Mouse (Mus musculus): ENCODE measurements around the gene Cd3eap.
A peak's percentile ranks its signal among the peaks of the same experiment; 100 is the strongest.

The Cd3eap gene

GRCm38 (mm10) chr7:19361720-19362119 is 2.4 kb upstream of the Cd3eap start:
- peak; percentile 92 for DNase-seq (ENCODE audit: low read depth, low spot score)

- peak; percentile 79 for DNase-seq (ENCODE audit: low read depth, low spot score)
Measured at GRCm38 (mm10) chr7:19360944-19361343, 1.7 kb upstream of the Cd3eap start.

GRCm38 (mm10) chr7:19359892-19360641 is 784 bp upstream of the Cd3eap start:
- no peak for DNase-seq (ENCODE audit: low read depth, low spot score)

DNA sequence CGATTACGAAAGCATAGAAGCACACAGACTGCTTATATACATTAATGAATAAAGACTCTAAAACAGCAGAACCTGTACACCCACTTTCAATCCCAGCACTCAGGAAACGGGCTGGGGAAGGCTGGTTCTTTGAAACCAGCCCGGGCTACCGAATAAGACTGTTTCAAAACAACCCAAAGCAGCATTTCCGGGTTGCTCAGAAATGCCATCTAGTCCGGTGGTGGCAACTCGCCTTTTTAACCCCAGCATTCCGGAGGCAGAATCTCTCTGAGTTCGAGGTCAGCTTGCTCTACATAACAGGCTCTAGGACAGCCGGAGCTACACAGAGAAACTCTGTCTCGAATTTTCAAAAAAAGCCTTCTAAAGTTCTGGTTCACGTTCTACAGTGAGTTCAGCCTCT is 649 bp downstream of the Cd3eap start:
- peak; percentile 32 for DNase-seq (ENCODE audit: low read depth, low spot score)

DNA sequence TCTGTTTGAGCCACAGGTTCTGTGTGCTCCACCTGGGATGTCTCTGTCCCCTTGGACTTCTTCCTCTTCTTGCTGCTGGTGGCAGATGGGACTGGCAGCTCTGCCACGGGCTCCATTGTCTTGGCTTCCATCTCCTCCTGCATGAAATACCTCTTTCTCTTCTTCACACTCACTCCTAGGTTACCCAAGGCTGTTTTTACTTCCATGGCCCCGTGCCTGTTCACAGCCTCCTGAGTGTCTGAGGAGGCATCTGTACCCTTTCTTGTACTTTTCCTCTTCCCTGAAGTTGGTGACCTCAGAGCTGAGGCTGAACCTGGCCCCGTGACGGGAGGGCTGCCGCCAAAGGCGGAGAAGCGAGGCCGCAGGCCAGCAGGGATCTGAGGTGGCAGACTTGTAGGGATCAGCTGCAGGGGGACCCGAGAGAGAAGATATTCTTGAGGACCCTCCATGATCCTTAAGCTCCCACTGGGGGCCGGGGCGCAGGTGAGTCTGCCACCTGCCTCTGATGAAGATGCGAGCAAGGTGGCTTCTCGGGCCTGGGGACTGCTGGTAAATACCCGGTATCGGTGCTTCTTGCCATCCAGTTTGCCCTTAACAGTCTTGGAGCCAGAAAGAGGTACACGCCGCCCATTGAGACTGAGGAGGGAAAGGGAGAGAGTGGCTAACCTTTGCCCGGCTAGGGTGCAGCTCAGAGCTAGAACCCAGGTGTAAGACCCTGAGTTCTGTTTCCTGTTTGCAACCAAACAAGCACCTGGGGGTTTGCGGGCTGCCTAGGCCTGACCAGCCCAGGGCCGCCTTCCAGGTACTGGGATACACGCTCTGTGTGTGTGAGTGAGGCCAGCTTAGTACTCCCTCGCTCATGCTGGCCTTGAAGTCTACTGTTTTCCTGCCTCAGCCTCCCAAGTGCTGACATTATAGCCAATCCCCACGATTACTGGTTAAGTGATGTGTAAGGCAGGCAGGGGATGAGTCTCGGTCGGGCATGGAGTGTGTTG is 1.6 kb downstream of the Cd3eap start:
- no peak for DNase-seq (ENCODE audit: low read depth, low spot score)

DNA sequence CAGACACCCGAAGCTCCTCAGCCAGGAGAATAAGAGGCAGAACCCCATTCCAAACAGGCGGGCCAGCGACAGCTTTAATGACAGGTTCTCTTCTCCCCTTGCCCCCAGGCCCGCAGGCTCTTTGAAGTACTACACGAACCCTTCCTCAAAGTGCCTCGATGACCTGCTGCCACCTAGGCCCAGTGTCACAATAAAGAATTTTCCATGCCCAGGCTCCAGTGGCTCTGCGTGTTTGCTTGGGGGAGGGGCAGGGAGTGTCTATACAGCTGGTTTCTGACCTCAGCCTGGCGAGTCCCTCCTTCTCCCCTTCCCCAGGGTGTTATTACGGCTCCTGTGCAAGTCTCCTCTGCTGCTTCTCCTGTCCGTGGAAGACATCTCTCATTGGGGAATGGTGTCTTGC is 3.0 kb downstream of the Cd3eap start:
- no peak for DNase-seq (ENCODE audit: low read depth, low spot score)

DNA sequence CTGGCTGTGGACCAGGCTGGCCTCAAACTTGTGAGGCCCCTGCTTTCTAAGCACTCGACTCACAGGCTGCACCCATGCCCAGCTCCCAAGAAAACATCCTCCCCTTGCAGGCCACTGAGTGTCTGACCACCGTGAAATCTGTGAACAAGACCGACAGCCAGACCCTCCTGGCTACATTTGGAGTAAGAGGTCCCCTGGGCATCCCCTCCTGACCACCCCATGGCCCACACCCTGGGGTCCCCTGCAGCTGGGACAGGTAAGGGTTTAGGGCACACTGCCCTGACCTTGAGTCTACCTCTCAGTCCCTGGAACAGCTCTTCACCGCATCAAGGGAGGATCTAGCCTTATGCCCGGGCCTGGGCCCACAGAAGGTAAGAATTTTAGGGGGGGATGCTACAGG is 4.3 kb downstream of the Cd3eap start:
- no peak for DNase-seq (ENCODE audit: low read depth, low spot score)

GRCm38 (mm10) chr7:19350221-19350620 is 9.1 kb downstream of the Cd3eap start:
- DNase-seq (ENCODE audit: low read depth, low spot score), result no peak

DNA sequence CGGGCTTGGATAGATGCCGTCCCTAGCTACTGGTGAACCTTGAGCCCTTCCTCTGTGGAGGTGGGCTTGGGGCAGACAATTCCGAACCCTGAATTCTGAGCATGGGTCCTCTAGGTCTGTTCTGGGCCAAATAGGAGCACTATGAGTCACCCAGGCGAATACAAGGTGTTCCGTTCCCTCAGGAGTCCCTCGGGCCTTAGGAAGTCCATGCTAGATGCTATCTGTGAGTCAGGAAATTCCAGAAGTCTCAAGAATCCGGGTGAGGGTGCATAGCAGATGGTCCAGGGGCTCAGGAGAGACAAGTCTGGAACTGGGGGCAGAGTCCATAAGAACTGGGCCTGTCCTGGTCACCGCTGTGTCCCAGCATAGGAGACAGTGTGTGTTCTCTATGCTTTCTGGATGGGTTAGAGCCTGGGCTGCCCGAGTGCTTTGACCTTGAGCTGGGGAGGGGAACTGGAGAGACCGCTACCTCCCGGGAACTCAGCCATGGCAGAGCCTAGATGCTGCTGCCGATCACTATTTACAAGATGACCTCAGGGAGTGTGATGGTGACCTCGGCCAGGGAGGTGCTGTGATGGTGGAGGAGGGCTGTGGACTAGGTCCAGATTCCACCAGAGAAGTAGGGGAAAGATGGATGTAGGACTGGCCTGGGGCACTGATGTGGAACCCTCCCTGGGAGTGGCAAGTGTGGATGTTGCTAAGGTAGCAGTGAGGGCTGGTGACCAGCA is 9.9 kb downstream of the Cd3eap start:
- DNase-seq (ENCODE audit: low read depth, low spot score), result no peak

DNA sequence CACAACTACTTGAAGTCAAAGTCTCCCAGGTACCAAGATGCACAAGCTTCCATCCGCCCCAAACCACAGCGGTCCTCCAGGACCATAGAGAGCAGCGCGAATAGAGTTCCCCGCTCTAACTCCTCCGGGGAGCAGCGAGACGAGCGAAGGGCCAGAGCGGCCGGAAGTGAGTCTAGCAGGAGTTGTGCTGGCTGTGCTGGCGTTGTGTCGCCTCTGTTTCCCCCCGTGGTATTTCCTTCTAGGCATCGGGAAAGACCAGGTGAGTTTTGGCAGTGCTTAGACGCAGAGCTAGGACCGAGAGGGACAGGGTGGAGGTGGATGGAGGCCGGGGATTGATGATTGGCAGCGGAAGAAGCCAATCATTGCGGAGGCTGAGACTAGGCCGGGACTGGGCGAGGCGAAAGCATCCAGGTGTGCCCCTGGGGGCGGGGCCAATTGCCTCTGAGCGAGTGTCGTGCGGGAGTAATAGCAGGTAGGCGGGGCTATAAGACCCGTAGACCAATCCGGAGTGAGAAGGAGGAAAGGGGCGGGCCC is 14.3 kb downstream of the Cd3eap start:
- peak; percentile 99 for DNase-seq (ENCODE audit: low read depth, low spot score)

DNA sequence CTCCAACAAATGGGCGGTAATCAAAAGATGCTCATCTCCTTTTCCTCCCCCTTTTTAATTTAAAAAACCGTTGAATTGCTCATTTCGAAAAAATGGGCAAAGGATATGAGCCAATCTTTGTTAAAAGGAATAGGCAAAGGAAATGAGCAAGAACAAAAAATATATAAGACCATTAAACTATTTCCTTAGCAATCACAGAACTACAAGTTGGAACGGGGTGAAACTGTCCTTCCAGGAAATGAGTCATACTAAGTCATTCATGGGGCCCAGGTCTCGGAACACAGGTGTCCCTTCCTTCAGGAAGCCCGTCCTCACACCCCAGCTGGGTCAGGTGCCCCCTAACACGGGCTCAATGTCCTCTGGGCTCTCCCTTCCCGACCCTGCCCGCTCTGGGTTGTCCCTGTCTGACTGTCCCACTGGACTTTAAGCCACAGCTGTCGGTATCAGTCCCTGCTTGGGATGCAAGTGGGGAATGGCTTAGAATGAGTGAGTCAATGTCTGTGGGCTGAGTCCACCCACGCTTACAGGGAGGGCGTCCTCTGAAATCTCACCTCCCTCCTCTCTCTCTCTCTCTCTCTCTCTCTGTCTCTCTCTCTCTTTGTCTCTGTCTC is 14.9 kb downstream of the Cd3eap start, which contains the start of gene Ercc1:
Gene Ercc1 (plus strand): TSS at position 542 of the 611 bp plus-strand sequence.
- DNase-seq (ENCODE audit: low read depth, low spot score), result no peak

GRCm38 (mm10) chr7:19343210-19343808 is 16.0 kb downstream of the Cd3eap start:
- peak; percentile 90 for DNase-seq (ENCODE audit: low read depth, low spot score)

DNA sequence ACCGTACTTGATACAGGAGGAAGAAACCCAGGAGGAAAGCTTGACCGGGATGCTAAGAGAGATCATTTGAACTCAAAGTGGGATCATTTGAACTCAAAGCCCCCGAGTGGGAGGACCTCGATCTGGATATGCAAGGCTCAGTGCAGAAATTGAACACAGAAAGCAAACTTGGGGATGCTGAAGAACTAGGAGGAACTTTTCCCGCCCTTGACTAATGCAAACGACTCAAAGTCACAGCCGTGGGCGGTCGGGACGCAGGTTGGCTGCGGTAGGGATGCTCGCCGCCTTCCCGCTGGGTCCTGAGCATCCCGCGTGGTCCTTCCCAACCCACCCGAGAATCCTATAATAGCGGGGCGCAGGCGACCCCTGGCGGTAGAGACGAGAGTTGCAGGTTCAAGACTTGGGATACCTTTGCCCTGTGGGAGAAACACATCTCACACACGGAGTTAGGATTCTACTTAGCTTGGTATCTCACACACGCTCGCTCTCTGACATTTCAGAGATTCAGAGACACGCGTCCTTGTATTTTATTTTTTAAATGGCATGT is 16.7 kb downstream of the Cd3eap start:
- DNase-seq (ENCODE audit: low read depth, low spot score), result peak; percentile 86

DNA sequence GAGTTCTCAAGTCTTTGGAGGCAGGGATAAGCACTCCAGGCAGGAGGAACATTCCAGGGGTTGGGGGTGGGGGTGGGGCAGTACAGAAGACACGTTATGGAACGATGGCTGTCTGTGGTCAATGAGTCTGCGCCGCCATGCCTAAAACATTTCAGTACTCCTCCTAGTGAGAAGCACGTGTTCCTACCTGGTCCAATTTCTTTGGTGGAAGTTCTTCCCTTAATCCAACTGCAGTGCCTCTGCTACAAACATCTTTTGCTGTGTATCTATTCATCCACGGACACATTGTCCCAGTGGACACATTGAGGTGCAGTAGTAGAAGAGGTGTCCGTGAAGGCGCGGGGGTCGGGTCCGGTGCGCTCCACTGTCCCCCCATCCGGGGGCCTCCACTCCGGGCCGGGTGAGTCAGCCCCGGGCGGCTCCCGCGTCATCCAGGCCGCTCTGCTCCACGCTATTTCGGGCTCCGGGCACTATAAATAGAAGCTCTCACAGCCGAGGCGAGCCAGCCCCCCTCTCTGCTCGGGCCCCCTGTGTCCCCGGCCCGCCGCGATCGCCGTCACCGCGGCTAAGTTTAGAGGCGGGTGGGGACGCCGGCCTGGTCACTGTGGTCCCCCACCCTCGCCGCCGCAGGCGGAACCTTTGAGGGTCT is 17.4 kb downstream of the Cd3eap start:
- DNase-seq (ENCODE audit: low read depth, low spot score), result no peak

GRCm38 (mm10) chr7:19341250-19341649 is 18.0 kb downstream of the Cd3eap start:
- no peak for DNase-seq (ENCODE audit: low read depth, low spot score)

- no peak for DNase-seq (ENCODE audit: low read depth, low spot score)
Measured at GRCm38 (mm10) chr7:19338596-19338995, 20.7 kb downstream of the Cd3eap start.

DNA sequence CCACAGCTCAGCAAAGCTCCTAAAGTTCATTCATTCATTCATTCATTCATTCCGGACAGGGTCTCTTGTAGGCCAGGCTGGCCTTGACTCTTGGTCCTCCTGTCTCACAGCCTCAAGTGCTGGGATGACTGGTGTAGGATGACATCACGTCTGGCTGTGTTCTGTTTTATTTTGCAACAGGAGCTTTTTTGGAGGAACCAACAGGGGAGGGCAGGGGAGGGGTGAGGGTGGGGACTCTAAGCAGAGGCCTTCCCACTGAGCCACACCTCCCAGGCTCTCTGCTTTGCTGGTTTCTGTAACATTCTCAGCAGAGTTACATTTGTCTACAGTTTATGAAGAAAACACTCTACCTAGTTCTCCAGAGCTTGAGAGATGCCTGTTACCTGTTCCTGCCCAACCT is 21.2 kb downstream of the Cd3eap start:
- no peak for DNase-seq (ENCODE audit: low read depth, low spot score)

GRCm38 (mm10) chr7:19337122-19337521 is 22.2 kb downstream of the Cd3eap start:
- no peak for DNase-seq (ENCODE audit: low read depth, low spot score)

DNA sequence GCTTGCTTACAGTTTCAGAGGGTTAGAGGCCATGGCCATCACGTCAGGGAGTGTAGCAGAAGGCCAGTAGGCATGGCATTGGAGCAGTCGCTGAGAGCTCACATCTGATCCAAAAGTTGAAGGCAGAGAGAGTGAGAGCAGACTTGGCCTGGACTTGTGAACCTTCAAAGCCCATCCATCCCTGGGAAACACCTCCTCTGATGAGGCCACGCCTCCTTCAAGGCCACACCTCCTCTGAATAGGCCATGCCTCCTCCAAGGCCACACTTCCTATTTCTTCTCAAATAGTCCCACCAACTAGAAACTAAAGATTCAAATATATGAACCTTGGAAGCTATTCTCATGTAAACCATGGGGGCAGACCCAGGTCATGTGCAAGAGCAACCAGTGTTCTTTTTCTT is 23.7 kb downstream of the Cd3eap start:
- DNase-seq (ENCODE audit: low read depth, low spot score), result peak; percentile 51
